Mouse (Mus musculus): Measurements from ENCODE around the gene Adsl. TPM values are rescaled to one million over a fixed set of nuclear protein-coding genes. Genes with fewer than 3 reads are reported as not detected.

The Adsl gene
- polyA plus RNA-seq, 1 experiment from 2014 or later = 113 TPM

- Histone ChIP-seq H3K4me3 (no peak overlapping the region), H3K9me3 (no peaks in the 10 kb centered on the region), H3K9ac (no peak overlapping the region), H3K4me1 (replicated peaks) (no peaks in the 10 kb centered on the region), H3K27me3 (no peaks in the 10 kb centered on the region), H3K27ac (replicated peaks) (no peak overlapping the region), H3K36me3 (no peaks in the 10 kb centered on the region), H3K4me2 (no peak overlapping the region)
- WGBS = 85% methylated on average over 3 of the region's 3 CpGs
- ATAC-seq (ENCODE audit: low FRiP score, low read depth) = no peak
Measured at GRCm38 (mm10) chr15:80989712-80990111, 41.4 kb downstream of the Adsl start.

GRCm38 (mm10) chr15:80994959-80995358 lies 46.7 kb downstream of the Adsl start:
- no peak for ATAC-seq (ENCODE audit: low FRiP score, low read depth)
- H3K9me3 ChIP-seq = no peaks in the 10 kb centered on the region
- no peak overlapping the region for H3K4me3 ChIP-seq
- H3K9ac ChIP-seq = no peak overlapping the region
- H3K4me1 ChIP-seq (replicated peaks) = 0 out of 2 replicates have a peak, but pooled peaks cover 3% of the 10 kb centered on the region
- no peaks in the 10 kb centered on the region for H3K27me3 ChIP-seq
- no peak overlapping the region for H3K27ac ChIP-seq (replicated peaks)
- no peaks in the 10 kb centered on the region for H3K36me3 ChIP-seq
- 90% methylated on average over 5 of the region's 5 CpGs for WGBS
- H3K4me2 ChIP-seq = no peak overlapping the region

- no peak for ATAC-seq (ENCODE audit: low FRiP score, low read depth)
- 81% methylated on average over 6 of the region's 6 CpGs for WGBS
- no peak overlapping the region for H3K9ac ChIP-seq
Measured at GRCm38 (mm10) chr15:80996090-80996835, 48.0 kb downstream of the Adsl start.

DNA sequence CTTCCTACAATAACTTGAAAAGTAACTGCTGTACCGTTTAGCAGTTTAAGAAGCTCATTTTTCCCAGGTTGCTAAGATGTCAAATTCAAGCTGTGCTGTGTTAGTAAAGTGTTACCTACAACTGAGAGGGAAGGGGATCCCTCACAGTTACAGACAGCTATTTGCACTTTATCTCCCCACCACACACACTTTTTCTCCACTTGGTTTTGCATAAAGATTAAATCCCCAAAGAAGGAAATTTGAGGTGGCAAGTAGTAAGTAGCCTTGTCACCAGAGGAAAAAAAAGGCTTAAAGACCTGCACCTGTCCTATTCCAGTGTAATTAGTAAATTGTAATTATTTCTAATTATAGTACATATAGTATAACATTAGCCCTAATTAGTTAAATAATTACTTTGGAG lies 48.8 kb downstream of the Adsl start:
- no peak overlapping the region for H3K4me2 ChIP-seq
- WGBS = 39% methylated on average over 1 of the region's 1 CpGs
- H3K9ac ChIP-seq = no peak overlapping the region
- H3K27me3 ChIP-seq = no peaks in the 10 kb centered on the region
- no peak overlapping the region for H3K27ac ChIP-seq (replicated peaks)
- 0 out of 2 replicates have a peak, but pooled peaks cover 3% of the 10 kb centered on the region for H3K4me1 ChIP-seq (replicated peaks)
- no peaks in the 10 kb centered on the region for H3K9me3 ChIP-seq
- no peak overlapping the region for H3K4me3 ChIP-seq
- no peaks in the 10 kb centered on the region for H3K36me3 ChIP-seq
- ATAC-seq (ENCODE audit: low FRiP score, low read depth) = no peak

More at GRCm38 (mm10) chr15:80996090-80996835, 48.0 kb downstream of the Adsl start:
- H3K27ac ChIP-seq (replicated peaks) = no peak overlapping the region
- no peaks in the 10 kb centered on the region for H3K27me3 ChIP-seq
- H3K4me2 ChIP-seq = no peak overlapping the region
- no peak overlapping the region for H3K4me3 ChIP-seq
- 0 out of 2 replicates have a peak, but pooled peaks cover 3% of the 10 kb centered on the region for H3K4me1 ChIP-seq (replicated peaks)
- no peaks in the 10 kb centered on the region for H3K9me3 ChIP-seq
- H3K36me3 ChIP-seq = no peaks in the 10 kb centered on the region

GRCm38 (mm10) chr15:81000419-81001138 lies 52.3 kb downstream of the Adsl start:
- no peak for ATAC-seq (ENCODE audit: low FRiP score, low read depth)
- no peaks in the 10 kb centered on the region for H3K9me3 ChIP-seq
- no peaks in the 10 kb centered on the region for H3K27me3 ChIP-seq
- WGBS = 55% methylated on average over 3 of the region's 4 CpGs
- peaks cover 18% of the 10 kb centered on the region for H3K36me3 ChIP-seq
- H3K27ac ChIP-seq (replicated peaks) = no peak overlapping the region
- no peak overlapping the region for H3K9ac ChIP-seq
- H3K4me1 ChIP-seq (replicated peaks) = 0 out of 2 replicates have a peak, but pooled peaks cover 3% of the 10 kb centered on the region
- H3K4me2 ChIP-seq = no peak overlapping the region
- H3K4me3 ChIP-seq = no peak overlapping the region

DNA sequence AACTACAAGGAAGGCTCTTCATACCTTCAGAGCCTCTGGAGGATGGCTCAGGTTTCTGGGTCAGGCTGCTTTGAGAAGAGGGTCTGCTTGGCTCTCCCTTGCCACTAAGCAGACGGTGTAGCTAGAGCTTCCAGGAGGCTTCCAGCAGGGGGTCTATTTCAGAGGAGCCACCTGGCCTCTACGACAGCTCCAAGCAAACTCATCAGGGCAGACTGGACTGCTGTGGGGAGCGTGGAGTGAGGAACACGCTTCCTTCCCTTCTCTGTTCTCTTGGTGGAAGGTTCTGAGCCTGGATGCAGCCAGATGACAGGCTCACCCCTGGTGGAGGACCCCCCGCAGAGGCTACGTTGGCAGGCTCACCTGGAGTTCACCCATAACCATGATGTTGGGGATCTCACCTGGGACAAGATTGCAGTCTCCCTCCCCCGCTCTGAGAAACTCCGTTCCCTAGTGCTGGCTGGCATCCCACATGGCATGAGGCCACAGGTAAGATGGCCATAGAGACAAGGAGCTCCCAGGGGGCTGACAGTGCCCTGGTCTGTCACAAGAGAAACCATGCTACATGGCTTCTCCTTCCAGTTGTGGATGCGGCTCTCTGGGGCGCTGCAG lies 57.9 kb downstream of the Adsl start:
- no peaks in the 10 kb centered on the region for H3K9me3 ChIP-seq
- WGBS = 88% methylated on average over 10 of the region's 10 CpGs
- ATAC-seq (ENCODE audit: low FRiP score, low read depth) = no peak
- no peaks in the 10 kb centered on the region for H3K4me1 ChIP-seq (replicated peaks)
- H3K4me2 ChIP-seq = no peak overlapping the region
- H3K4me3 ChIP-seq = no peak overlapping the region
- peaks cover 47% of the 10 kb centered on the region for H3K36me3 ChIP-seq
- H3K27ac ChIP-seq (replicated peaks) = no peak overlapping the region
- no peaks in the 10 kb centered on the region for H3K27me3 ChIP-seq
- no peak overlapping the region for H3K9ac ChIP-seq

GRCm38 (mm10) chr15:81007339-81007738 lies 59.0 kb downstream of the Adsl start:
- Histone ChIP-seq H3K4me2 (no peak overlapping the region), H3K4me1 (replicated peaks) (no peaks in the 10 kb centered on the region), H3K9me3 (no peaks in the 10 kb centered on the region), H3K9ac (no peak overlapping the region), H3K36me3 (peaks cover 56% of the 10 kb centered on the region), H3K27ac (replicated peaks) (no peak overlapping the region), H3K27me3 (no peaks in the 10 kb centered on the region), H3K4me3 (no peak overlapping the region)
- no peak for ATAC-seq (ENCODE audit: low FRiP score, low read depth)
- 97% methylated on average over 9 of the region's 9 CpGs for WGBS

- Histone ChIP-seq H3K9me3 (no peaks in the 10 kb centered on the region), H3K4me1 (replicated peaks) (no peaks in the 10 kb centered on the region), H3K9ac (no peak overlapping the region), H3K36me3 (peaks cover 56% of the 10 kb centered on the region), H3K27me3 (no peaks in the 10 kb centered on the region), H3K4me2 (no peak overlapping the region), H3K4me3 (no peak overlapping the region), H3K27ac (replicated peaks) (no peak overlapping the region)
- ATAC-seq (ENCODE audit: low FRiP score, low read depth) = no peak
- 94% methylated on average over 8 of the region's 8 CpGs for WGBS
Measured at GRCm38 (mm10) chr15:81007905-81008304, 59.6 kb downstream of the Adsl start.

DNA sequence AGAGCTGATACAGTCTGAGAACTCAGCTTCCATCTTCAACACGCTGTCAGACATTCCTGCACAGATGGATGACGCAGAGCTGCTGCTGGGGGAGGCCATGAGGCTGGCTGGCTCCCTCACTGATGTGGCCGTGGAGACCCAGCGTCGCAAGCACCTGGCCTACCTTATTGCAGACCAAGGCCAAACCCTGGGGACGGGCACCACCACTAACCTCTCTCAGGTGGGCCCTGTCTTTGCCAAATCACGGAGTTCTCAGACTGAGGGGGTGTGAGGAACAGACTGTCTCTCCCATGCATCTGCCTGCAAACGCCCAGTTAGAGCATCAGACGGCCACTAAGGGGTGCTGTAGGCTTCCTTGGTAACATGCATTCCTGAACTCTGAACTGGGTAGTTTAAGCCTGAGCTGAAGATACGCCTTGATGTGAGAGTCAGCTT lies 60.4 kb downstream of the Adsl start:
- peaks cover 57% of the 10 kb centered on the region for H3K36me3 ChIP-seq
- WGBS = 65% methylated on average over 10 of the region's 10 CpGs
- ATAC-seq (ENCODE audit: low FRiP score, low read depth) = no peak

GRCm38 (mm10) chr15:81010114-81010513 lies 61.8 kb downstream of the Adsl start:
- no peak overlapping the region for H3K27ac ChIP-seq (replicated peaks)
- H3K9me3 ChIP-seq = no peaks in the 10 kb centered on the region
- peaks cover 53% of the 10 kb centered on the region for H3K36me3 ChIP-seq
- no peak overlapping the region for H3K4me3 ChIP-seq
- WGBS = 82% methylated on average over 7 of the region's 7 CpGs
- H3K4me2 ChIP-seq = no peak overlapping the region
- no peaks in the 10 kb centered on the region for H3K27me3 ChIP-seq
- no peak for ATAC-seq (ENCODE audit: low FRiP score, low read depth)
- H3K4me1 ChIP-seq (replicated peaks) = no peaks in the 10 kb centered on the region
- no peak overlapping the region for H3K9ac ChIP-seq

More for the DNA sequence above, 60.4 kb downstream of the Adsl start:
- no peak overlapping the region for H3K9ac ChIP-seq
- H3K9me3 ChIP-seq = no peaks in the 10 kb centered on the region
- no peak overlapping the region for H3K27ac ChIP-seq (replicated peaks)
- H3K4me3 ChIP-seq = no peak overlapping the region
- no peaks in the 10 kb centered on the region for H3K27me3 ChIP-seq
- H3K4me1 ChIP-seq (replicated peaks) = no peaks in the 10 kb centered on the region
- H3K4me2 ChIP-seq = no peak overlapping the region

GRCm38 (mm10) chr15:81011523-81011922 lies 63.2 kb downstream of the Adsl start:
- WGBS = 73% methylated on average over 3 of the region's 3 CpGs
- no peak overlapping the region for H3K27ac ChIP-seq (replicated peaks)
- no peak overlapping the region for H3K9ac ChIP-seq
- no peak overlapping the region for H3K4me2 ChIP-seq
- peaks cover 60% of the 10 kb centered on the region for H3K36me3 ChIP-seq
- no peak for ATAC-seq (ENCODE audit: low FRiP score, low read depth)
- no peak overlapping the region for H3K4me3 ChIP-seq
- H3K9me3 ChIP-seq = no peaks in the 10 kb centered on the region
- no peaks in the 10 kb centered on the region for H3K4me1 ChIP-seq (replicated peaks)
- H3K27me3 ChIP-seq = no peaks in the 10 kb centered on the region

GRCm38 (mm10) chr15:81012359-81012758 lies 64.1 kb downstream of the Adsl start:
- 90% methylated on average over 4 of the region's 4 CpGs for WGBS
- peaks cover 62% of the 10 kb centered on the region for H3K36me3 ChIP-seq

More at GRCm38 (mm10) chr15:81012359-81012758, 64.1 kb downstream of the Adsl start:
- no peak for ATAC-seq (ENCODE audit: low FRiP score, low read depth)
- Histone ChIP-seq H3K27ac (replicated peaks) (no peak overlapping the region), H3K27me3 (no peaks in the 10 kb centered on the region), H3K4me2 (no peak overlapping the region), H3K9me3 (no peaks in the 10 kb centered on the region), H3K9ac (no peak overlapping the region), H3K4me3 (no peak overlapping the region), H3K4me1 (replicated peaks) (no peaks in the 10 kb centered on the region)

Measured in hindbrain, embryonic 15.5 days (tissue).